Mouse (Mus musculus): ENCODE results near the gene Sdf4. TPM values are rescaled to one million over a fixed set of nuclear protein-coding genes. Genes with fewer than 3 reads are reported as not detected.

Sdf4 gene
- 119 and 121 TPM in 2 replicates for polyA plus RNA-seq (2015; fragmentation: Nextera tagmentation; extraction: Ambion mirVana)

DNA sequence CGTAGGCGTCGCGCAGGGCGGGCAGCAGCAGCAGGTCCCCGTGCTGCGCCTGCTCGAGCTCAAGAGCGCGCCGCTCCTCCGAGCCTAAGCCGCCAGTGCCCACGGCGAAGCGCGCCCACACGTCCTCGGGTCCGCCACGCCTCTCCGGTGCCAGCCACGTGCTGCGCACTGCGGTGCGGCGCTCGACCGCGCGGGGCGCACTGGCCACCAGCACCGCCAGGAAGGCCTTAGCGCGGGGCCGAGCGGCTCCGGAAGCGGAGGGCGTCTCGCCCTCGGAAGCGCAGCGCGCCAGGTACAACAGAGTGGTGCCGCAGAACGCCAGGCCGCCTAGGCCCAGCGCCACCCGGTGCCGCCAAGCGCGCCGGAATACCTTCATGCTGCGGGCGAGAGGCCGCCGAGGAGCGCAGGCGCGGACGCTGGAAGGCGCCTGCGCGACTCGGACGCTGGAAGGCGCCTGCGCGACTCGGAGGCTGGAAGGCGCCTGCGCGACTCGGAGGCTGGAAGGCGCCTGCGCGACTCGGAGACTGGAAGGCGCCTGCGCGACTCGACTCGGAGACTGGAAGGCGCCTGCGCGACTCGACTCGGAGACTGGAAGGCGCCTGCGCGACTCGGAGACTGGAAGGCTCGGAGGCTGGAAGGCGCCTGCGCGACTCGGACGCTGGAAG lies at the start of gene Sdf4, which contains the start of gene B3galt6:
Gene Sdf4, plus strand, starts transcription at position 632 of the 665 bp plus-strand sequence.
Gene B3galt6, minus strand, starts transcription at position 409 of the 665 bp plus-strand sequence.

GRCm38 (mm10) chr4:155943534-155944249 lies 49.0 kb upstream of the Sdf4 start, which contains the start of gene Ube2j2:
Gene Ube2j2, plus strand, starts transcription at chr4:155943831.

DNA sequence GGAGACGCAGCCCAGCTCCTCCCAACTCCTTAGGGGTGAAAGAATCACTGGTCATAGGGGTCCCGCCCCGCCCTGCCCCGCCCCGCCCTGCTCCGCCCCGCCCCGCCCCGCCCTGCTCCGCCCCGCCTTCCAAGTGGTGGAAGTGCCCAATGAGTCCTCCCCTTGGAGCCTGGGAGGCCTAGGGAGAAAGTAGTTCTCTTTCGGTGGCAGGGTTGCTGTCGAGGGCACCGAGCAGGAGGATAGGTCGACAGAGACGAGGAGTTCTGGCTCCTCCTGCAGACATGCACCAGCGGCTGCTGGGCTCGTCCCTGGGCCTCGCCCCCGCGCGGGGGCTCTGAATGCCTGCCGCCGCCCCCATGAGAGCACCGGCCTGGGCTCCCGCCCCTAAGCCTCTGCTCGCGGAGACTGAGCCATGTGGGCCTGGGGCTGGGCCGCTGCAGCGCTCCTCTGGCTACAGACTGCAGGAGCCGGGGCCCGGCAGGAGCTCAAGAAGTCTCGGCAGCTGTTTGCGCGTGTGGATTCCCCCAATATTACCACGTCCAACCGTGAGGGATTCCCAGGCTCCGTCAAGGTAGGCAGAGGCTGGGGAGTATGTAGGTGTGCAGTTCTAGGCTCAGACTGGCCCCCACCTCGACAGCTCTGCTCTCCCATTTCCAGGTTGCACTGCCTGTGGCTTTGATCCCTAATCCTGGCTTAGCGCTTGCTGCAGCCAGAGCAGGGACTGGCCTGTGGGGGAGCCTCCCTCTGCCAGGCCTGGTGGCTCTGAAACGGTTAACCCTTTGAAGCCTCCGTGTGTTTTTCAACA lies 30.3 kb upstream of the Sdf4 start, which contains the start of gene C1qtnf12:
Gene C1qtnf12, plus strand, starts transcription at position 152 of the 805 bp plus-strand sequence.

GRCm38 (mm10) chr4:156013637-156014036 lies 21.0 kb downstream of the Sdf4 start, which contains the start of gene Tnfrsf4:
Gene Tnfrsf4, plus strand, starts transcription at chr4:156013843.

DNA sequence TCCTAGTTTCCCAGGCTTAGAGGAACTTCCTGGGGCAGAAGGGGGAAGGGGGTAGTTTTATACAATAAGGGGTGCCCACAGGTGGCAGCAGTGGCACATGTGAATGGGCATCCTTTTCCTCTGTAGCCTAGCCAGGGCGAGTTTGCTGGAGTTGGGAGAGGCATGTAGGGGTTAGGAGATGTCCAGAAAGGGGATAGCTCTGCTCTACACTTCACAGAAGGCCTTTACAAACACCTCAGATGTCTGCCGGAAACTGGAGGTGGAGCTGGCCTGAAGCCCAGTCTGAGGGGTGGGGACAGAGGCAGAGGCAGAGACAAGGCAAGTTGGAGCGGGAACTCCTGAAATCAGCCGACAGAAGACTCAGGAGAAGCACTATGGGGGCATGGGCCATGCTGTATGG lies 33.3 kb downstream of the Sdf4 start, which contains the start of gene Tnfrsf18:
Gene Tnfrsf18, plus strand, starts transcription at position 152 of the 400 bp plus-strand sequence.

DNA sequence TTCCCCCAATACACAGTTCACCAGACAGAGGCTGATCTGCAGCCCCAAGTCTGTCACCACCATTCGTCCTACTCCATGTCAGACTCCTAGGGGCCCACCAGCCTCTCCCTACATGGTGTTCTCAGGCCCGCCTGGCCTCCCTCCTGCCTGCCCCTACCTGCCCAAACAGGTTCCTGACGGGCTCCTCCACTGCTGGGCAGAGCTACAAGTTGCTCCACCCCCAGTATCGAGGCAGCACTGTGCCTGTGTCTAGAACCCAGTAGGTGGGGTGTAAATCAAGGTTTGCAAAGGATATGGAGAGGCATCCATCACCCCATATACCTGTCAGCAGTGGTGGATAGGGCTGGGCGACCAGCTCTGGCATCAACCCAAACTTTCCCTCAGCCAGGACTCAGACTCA lies 66.6 kb downstream of the Sdf4 start, which contains the start of gene Ttll10:
Gene Ttll10, minus strand, starts transcription at position 154 of the 400 bp plus-strand sequence.

MicroRNA genes within 50 kb of the gene (microRNA counts, 519-probe panel; counts per million panel counts)
- microRNA mmu-miR-200a, result 40.5 counts per million
- microRNA mmu-miR-200b, result 1,469 counts per million, percentile 1 among the panel's probes with 10 or more counts
- microRNA mmu-miR-429, result 40.5 counts per million

Small RNA genes lying within 50 kb of the gene (microRNA-seq; reads per million reads assigned to microRNA genes)
- gene Mir200a (2.6 reads per million), gene Mir200b (11.3 reads per million, percentile 22 among the genes with 10 or more reads in this experiment), gene Mir429 (23.8 reads per million, percentile 28 among the genes with 10 or more reads in this experiment)

Other genes starting within 250 kb of the Sdf4 start
- gene Atad3a, start 231.8 kb upstream of the Sdf4 start, polyA plus RNA-seq (2015; fragmentation: Nextera tagmentation; extraction: Ambion mirVana), result 68.6 and 78.0 TPM in 2 replicates
- 32.3 and 34.3 TPM in 2 replicates for gene Vwa1, start 218.2 kb upstream of the Sdf4 start, polyA plus RNA-seq (2015; fragmentation: Nextera tagmentation; extraction: Ambion mirVana)
- 1.4 and 2.4 TPM in 2 replicates for gene Tmem88b, start 207.0 kb upstream of the Sdf4 start, polyA plus RNA-seq (2015; fragmentation: Nextera tagmentation; extraction: Ambion mirVana)
- gene Ankrd65, start 202.4 kb upstream of the Sdf4 start, polyA plus RNA-seq (2015; fragmentation: Nextera tagmentation; extraction: Ambion mirVana), result not detected in 2 replicates
- gene Mrpl20, start 190.0 kb upstream of the Sdf4 start, polyA plus RNA-seq (2015; fragmentation: Nextera tagmentation; extraction: Ambion mirVana), result 309 and 322 TPM in 2 replicates
- 81.5 and 90.5 TPM in 2 replicates for gene Ccnl2, start 180.4 kb upstream of the Sdf4 start, polyA plus RNA-seq (2015; fragmentation: Nextera tagmentation; extraction: Ambion mirVana)
- 162 and 166 TPM in 2 replicates for gene Aurkaip1, start 161.6 kb upstream of the Sdf4 start, polyA plus RNA-seq (2015; fragmentation: Nextera tagmentation; extraction: Ambion mirVana)
- 42.9 and 43.1 TPM in 2 replicates for gene Mxra8, start 153.2 kb upstream of the Sdf4 start, polyA plus RNA-seq (2015; fragmentation: Nextera tagmentation; extraction: Ambion mirVana)
- gene Dvl1, start 145.5 kb upstream of the Sdf4 start, polyA plus RNA-seq (2015; fragmentation: Nextera tagmentation; extraction: Ambion mirVana), result 30.4 and 32.0 TPM in 2 replicates
- 0.21 and 0.23 TPM in 2 replicates for gene Tas1r3, start 129.5 kb upstream of the Sdf4 start, polyA plus RNA-seq (2015; fragmentation: Nextera tagmentation; extraction: Ambion mirVana)
- 26.1 and 30.4 TPM in 2 replicates for gene Cptp, start 123.4 kb upstream of the Sdf4 start, polyA plus RNA-seq (2015; fragmentation: Nextera tagmentation; extraction: Ambion mirVana)
- gene Ints11, start 123.3 kb upstream of the Sdf4 start, polyA plus RNA-seq (2015; fragmentation: Nextera tagmentation; extraction: Ambion mirVana), result 45.7 and 52.0 TPM in 2 replicates
- gene Pusl1, start 101.1 kb upstream of the Sdf4 start, polyA plus RNA-seq (2015; fragmentation: Nextera tagmentation; extraction: Ambion mirVana), result 59.1 and 69.2 TPM in 2 replicates
- 41.3 and 47.0 TPM in 2 replicates for gene Acap3, start 101.0 kb upstream of the Sdf4 start, polyA plus RNA-seq (2015; fragmentation: Nextera tagmentation; extraction: Ambion mirVana)
- gene Ube2j2, start 49.0 kb upstream of the Sdf4 start, polyA plus RNA-seq (2015; fragmentation: Nextera tagmentation; extraction: Ambion mirVana), result 98.7 and 119 TPM in 2 replicates
- gene C1qtnf12, start 30.6 kb upstream of the Sdf4 start, polyA plus RNA-seq (2015; fragmentation: Nextera tagmentation; extraction: Ambion mirVana), result 25.2 and 29.4 TPM in 2 replicates
- 30.0 and 31.9 TPM in 2 replicates for gene B3galt6, start 223 bp upstream of the Sdf4 start, polyA plus RNA-seq (2015; fragmentation: Nextera tagmentation; extraction: Ambion mirVana)
- 0.34 TPM in 1 of 2 replicates, not detected in the other for gene Tnfrsf4, start 21.0 kb downstream of the Sdf4 start, polyA plus RNA-seq (2015; fragmentation: Nextera tagmentation; extraction: Ambion mirVana)
- gene Tnfrsf18, start 33.3 kb downstream of the Sdf4 start, polyA plus RNA-seq (2015; fragmentation: Nextera tagmentation; extraction: Ambion mirVana), result 1.3 TPM in 2 replicates
- gene Ttll10, start 66.5 kb downstream of the Sdf4 start, polyA plus RNA-seq (2015; fragmentation: Nextera tagmentation; extraction: Ambion mirVana), result not detected in 2 replicates
- gene 9430015G10Rik, start 117.1 kb downstream of the Sdf4 start, polyA plus RNA-seq (2015; fragmentation: Nextera tagmentation; extraction: Ambion mirVana), result 13.9 and 15.8 TPM in 2 replicates
- gene Rnf223, start 137.6 kb downstream of the Sdf4 start, polyA plus RNA-seq (2015; fragmentation: Nextera tagmentation; extraction: Ambion mirVana), result 0.18 and 0.23 TPM in 2 replicates
- 59.7 and 82.1 TPM in 2 replicates for gene Agrn, start 204.6 kb downstream of the Sdf4 start, polyA plus RNA-seq (2015; fragmentation: Nextera tagmentation; extraction: Ambion mirVana)
- 6.4 and 6.8 TPM in 2 replicates for gene Isg15, start 207.9 kb downstream of the Sdf4 start, polyA plus RNA-seq (2015; fragmentation: Nextera tagmentation; extraction: Ambion mirVana)
- 4.7 and 5.5 TPM in 2 replicates for gene AW011738, start 210.4 kb downstream of the Sdf4 start, polyA plus RNA-seq (2015; fragmentation: Nextera tagmentation; extraction: Ambion mirVana)
- 1.1 and 1.5 TPM in 2 replicates for gene Perm1, start 223.0 kb downstream of the Sdf4 start, polyA plus RNA-seq (2015; fragmentation: Nextera tagmentation; extraction: Ambion mirVana)
- 23.8 and 28.0 TPM in 2 replicates for gene Plekhn1, start 242.0 kb downstream of the Sdf4 start, polyA plus RNA-seq (2015; fragmentation: Nextera tagmentation; extraction: Ambion mirVana)
- gene Noc2l, start 243.1 kb downstream of the Sdf4 start, polyA plus RNA-seq (2015; fragmentation: Nextera tagmentation; extraction: Ambion mirVana), result 41.7 and 43.1 TPM in 2 replicates

Measured in neural tube, postnatal 0 days (tissue).